Mouse (Mus musculus): ENCODE results near the gene Uqcc3.

- TF ChIP-seq CTCF (IDR thresholded peaks at IDR 0.05; ENCODE audit: borderline replicate concordance, insufficient read depth, low read depth, low read length) (no peak), POLR2A (IDR thresholded peaks at IDR 0.05; ENCODE audit: borderline replicate concordance, insufficient read depth, low read length) (no peak)
Observed at GRCm38 (mm10) chr19:8920836-8921291, 40.1 kb upstream of the Uqcc3 start.

Measured in cerebellum, adult 2 months (tissue).